Mouse (Mus musculus): ENCODE data around the gene Acod1. TPM values are rescaled to one million over a fixed set of nuclear protein-coding genes. Genes with fewer than 3 reads are reported as not detected.

The Acod1 gene
- 0.02 and 0.05 TPM in 2 replicates for polyA plus RNA-seq (2012; rRNA removed)

DNA sequence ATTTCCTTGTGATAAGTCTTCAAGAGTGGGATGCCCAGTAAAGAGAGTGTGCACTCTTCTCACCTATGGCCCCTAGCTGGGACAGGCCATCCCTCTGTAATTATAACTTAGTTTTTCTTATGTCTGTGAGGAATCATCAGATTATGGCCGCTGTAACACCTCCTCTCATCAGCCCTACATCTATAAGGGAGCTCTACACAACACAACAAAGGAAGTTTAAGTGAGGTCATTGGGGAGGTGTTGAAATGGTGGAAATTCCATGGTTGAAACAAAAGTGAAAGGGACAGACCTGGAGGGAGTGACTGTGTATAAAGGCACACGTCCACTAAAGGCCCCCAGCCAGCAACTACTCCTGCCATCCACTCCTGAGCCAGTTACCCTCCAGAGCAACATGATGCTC, at the start of gene Acod1:
Gene Acod1, plus strand, starts transcription at position 301 of the 400 bp plus-strand sequence.

GRCm38 (mm10) chr14:103069864-103070611, 23.3 kb downstream of the Acod1 start, which contains the start of gene Cln5:
Cln5 (plus strand) TSS chr14:103070216.

DNA sequence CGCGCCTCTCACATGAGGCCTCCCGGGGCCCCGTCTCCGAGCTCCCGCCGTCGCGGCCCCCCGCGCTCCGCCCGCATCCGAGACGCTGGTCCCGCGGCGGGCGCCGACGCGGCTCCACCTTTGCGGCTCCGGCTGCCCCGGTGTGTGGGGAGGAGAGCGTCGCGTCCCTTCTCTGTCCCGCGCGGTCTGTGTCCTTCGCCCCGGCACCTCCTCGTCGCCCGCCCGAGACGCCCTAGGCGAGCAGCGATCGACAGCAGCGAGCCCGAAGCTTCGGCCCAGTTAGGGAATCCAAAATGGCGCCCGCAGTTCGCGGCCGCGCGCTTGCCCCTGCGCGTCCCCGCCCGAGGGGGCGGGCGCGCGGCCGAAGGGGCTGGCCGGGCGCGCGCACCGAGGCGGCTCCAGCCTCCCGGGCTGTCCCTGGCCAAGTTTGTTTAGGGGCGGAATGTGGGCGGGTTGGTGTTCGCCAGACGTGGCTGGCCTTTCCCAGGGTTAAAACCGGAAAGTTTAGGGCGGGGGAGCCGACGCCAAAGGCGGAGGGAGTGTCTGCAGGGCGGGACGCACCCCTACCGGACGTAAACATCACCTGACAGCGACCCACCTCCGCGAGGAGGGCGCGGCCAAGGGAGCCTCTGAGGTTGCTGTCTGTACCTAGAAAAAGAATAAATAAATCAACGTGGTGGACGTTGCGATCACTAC, 52.6 kb downstream of the Acod1 start, which contains the start of gene Fbxl3:
Gene Fbxl3, minus strand, starts transcription at position 329 of the 696 bp plus-strand sequence.

Other genes starting within 250 kb of the Acod1 start
- gene Kctd12, start 64.3 kb upstream of the Acod1 start, polyA plus RNA-seq (2012; rRNA removed): 11.7 and 33.4 TPM in 2 replicates
- gene Cln5, start 23.2 kb downstream of the Acod1 start, polyA plus RNA-seq (2012; rRNA removed): 8.5 and 14.6 TPM in 2 replicates
- 61.3 and 74.0 TPM in 2 replicates for gene Fbxl3, start 52.6 kb downstream of the Acod1 start, polyA plus RNA-seq (2012; rRNA removed)

Measured in central nervous system, embryonic 11.5 days (tissue).